8 mouse cellular contexts compared by ENCODE assay signal in genomic region chr2:126006088-126006487, GRCm38 (mm10). TPM values are rescaled to one million over a fixed set of nuclear protein-coding genes. Genes with fewer than 3 reads are reported as not detected.
DNase-seq lines count a peak whose midpoint lies in the region; ATAC-seq and TF ChIP-seq lines count a peak whose summit lies in the region.

No protein-coding gene starts in this region.

- no peak overlapping the region for H3K4me3 ChIP-seq in lung, embryonic 14.5 days (ENCODE audit: low read depth, low read length)

- no peak overlapping the region for H3K9ac ChIP-seq in lung, embryonic 14.5 days

- no peak overlapping the region for H3K4me2 ChIP-seq in lung, embryonic 14.5 days

- no peaks in the 10 kb centered on the region for H3K9me3 ChIP-seq in lung, embryonic 14.5 days (ENCODE audit: low read depth, low read length)

- H3K36me3 ChIP-seq in lung, embryonic 14.5 days (ENCODE audit: insufficient read depth), result no peaks in the 10 kb centered on the region

- DNase-seq in B cell, adult 2 months, result peak; percentile 13 to 27
- peak; percentile 32 for DNase-seq in adrenal gland, adult 8-10 months
- DNase-seq in embryo, embryonic 9.5 days (ENCODE audit: extremely low spot score), result peak; percentile 58
- peak; percentile 59 to 63 for DNase-seq in heart, postnatal 36 days
- DNase-seq in layer of hippocampus, adult 18-20 months (ENCODE audit: low spot score in 2 of 2), result peak; percentile 19 to 80
- DNase-seq in lung, embryonic 14.5 days, result peak; percentile 85
- peak; percentile 10 for DNase-seq in ovary, postnatal 10 days (ENCODE audit: low spot score)
- peak; percentile 48 to 58 for DNase-seq in urinary bladder, postnatal 36 days (ENCODE audit: low spot score in 2 of 2)

- peak; percentile 65 for ATAC-seq in lung, embryonic 14.5 days (ENCODE audit: insufficient read depth)

- H3K27ac ChIP-seq in lung, embryonic 14.5 days (ENCODE audit: low read depth), result no peak overlapping the region

- 36% methylated on average over 3 of the region's 3 CpGs for WGBS in lung, embryonic 14.5 days

- no peaks in the 10 kb centered on the region for H3K4me1 ChIP-seq in lung, embryonic 14.5 days (ENCODE audit: insufficient read depth)

- intact Hi-C loops in heart, postnatal 36 days (cut with DNase I), result loop anchor here (1.0 to 5.0 kb wide), 4 partner anchors 241 to 516 kb away; no protein-coding TSS in a partner anchor

- peak; percentile 71 for TF ChIP-seq CTCF in lung, embryonic 14.5 days (IDR thresholded peaks at IDR 0.05; ENCODE audit: low read depth)

- H3K27me3 ChIP-seq in lung, embryonic 14.5 days (ENCODE audit: insufficient read depth, low read length), result no peaks in the 10 kb centered on the region

RNA-seq across cellular contexts. Expression of gene Fgf7, which starts 28.4 kb away (rescaled TPM):
- total RNA-seq in adrenal gland, adult 8-10 months (2022), result 1 to 10 TPM in 2 of 4 experiments, under 1 TPM in 2; 0.38 to 1.3 (median 0.97) TPM
- total RNA-seq in heart, postnatal 36 days (2021), result 1 to 10 TPM; 1.7 to 1.8 TPM
- under 1 TPM; 0.54 to 0.99 TPM for total RNA-seq in layer of hippocampus, adult 18-20 months (2021)
- 5.7 and 6.3 TPM in 2 replicates for polyA plus RNA-seq in lung, embryonic 14.5 days (2014; fragmentation: Nextera tagmentation; extraction: Ambion mirVana)

Comparison
In these comparisons a context has a peak if more than half of its experiments do, and no peak if none do; other contexts are left out.
1. DNase-seq: peak in every context shown above with its lines; median percentile 85 in lung, embryonic 14.5 days; 61 in heart, postnatal 36 days; 58 in embryo, embryonic 9.5 days; 53 in urinary bladder, postnatal 36 days; 50 in layer of hippocampus, adult 18-20 months; 32 in adrenal gland, adult 8-10 months; 20 in B cell, adult 2 months; 10 in ovary, postnatal 10 days.